Mouse (Mus musculus): ENCODE measurements around the gene Fam53b.

The Fam53b gene

DNA sequence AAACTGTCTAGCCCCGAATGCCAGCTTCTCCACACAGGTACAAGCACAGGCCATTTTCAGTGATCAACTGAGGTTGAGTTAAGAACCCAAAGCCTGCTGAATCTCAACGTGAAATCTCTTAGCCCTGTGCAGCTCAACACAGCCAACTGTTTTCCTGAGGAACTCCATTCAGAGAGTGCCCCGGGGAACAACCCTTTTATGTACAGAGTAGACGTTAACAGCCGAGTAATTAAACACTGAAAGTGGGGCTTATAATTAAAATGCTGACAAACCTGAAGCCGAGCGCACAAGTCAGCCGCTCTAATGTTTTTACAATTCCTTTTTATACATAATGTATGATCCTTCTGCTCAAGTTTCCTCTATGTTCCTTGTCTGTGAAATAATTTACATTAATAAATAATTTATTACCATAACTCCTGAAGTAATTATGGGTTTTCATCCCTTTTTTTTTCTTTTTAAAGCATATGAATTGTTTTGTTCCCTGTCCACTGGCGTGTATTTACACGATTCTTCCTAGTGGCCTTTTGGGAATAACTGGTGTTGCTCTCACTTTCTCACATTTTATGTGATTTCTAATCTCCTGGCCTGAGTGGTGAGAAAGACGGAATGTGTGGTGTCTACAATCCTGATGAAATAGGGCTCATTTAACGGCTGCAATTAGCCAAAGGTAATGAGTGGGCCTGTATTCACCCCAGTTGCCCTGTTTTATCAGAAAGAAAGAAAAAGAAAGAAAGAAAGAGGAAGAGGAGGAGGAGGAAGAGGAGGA is 46.3 kb downstream of the Fam53b start:
- DNase-seq (ENCODE audit: extremely low read depth, low read depth), result no peak

DNA sequence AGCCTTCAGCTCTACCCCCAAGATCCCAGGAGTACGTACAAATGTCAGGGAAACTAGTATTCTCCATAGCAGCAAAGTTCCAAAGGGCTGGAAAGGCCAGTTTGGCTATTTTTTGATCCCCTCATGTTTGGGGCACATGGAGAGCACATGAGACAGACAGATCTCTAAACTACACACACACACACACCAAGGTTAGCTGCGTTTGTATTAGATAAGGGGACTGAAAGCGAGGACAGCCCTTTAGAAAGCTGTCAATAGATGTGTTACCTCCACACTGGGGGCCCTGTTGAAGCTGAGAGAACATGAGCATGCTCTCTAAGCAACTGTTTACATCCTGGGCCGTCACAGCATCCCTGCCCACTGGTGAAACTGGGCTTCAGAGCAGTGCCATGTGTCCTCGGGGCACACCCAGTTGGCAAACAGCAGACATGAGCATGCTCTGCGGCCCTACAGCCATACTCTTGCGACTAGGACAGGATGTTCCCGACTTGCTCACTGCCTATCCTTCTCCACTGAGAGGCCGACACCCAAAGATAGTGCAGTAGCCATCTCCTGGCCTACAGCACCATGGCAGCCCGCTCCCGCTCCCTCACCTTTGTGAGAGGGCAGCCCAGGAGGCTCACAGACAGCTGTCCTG is 47.3 kb downstream of the Fam53b start:
- peak; percentile 6 for DNase-seq (ENCODE audit: extremely low read depth, low read depth)

- DNase-seq (ENCODE audit: extremely low read depth, low read depth), result peak; percentile 41
Measured at GRCm38 (mm10) chr7:132765629-132766186, 48.0 kb downstream of the Fam53b start.

DNA sequence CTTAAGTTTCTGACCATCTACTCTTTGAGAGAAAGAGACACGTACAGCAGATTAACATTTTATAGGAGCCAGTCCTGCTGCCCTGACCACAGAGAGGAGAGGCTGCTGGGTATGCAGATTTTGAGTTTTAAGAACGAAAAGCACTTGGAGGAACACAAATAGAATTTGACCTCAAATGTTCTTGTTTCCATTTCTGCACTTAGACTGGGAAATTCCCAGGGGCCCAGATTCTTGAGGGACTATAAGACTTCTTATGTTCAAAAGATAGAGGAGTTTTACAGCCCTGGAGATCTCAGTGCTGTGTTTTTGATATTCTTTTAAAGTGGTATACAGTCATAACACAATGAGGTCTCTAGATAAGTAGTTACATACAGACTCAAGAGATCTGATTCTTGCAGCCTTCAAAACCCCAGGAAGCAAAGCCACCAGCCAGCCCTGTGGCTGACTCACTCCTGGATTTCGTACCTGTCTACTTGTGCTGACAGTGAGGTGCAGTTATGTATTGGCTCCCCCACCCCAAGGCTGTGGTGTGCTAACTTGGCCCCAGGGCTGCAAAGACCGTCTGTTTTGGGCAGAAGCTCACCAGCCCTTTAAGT is 48.7 kb downstream of the Fam53b start:
- no peak for DNase-seq (ENCODE audit: extremely low read depth, low read depth)

GRCm38 (mm10) chr7:132764314-132764713 is 49.4 kb downstream of the Fam53b start:
- DNase-seq (ENCODE audit: extremely low read depth, low read depth), result no peak

- DNase-seq (ENCODE audit: extremely low read depth, low read depth), result no peak
Measured at GRCm38 (mm10) chr7:132763911-132764310, 49.8 kb downstream of the Fam53b start.

DNA sequence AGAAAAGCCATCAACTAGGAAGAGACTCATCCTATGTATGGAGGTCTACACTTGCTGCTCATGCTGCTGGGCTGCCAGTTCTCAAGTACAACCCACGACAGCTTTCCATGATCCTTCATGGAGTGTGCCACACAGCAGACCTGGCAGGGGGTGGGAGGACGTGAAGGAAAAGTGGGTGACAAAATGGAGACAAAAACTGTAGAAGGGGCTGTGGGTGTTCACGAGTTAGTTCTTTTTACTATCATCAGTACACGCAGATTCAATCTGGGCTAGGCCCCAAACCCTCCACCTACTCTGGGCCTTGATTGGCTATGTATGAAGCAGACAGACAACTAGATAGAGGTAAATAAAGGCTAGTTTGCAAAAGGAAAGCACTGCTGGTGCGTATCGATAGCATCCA is 50.3 kb downstream of the Fam53b start:
- DNase-seq (ENCODE audit: extremely low read depth, low read depth), result no peak

- no peak for DNase-seq (ENCODE audit: extremely low read depth, low read depth)
Measured at GRCm38 (mm10) chr7:132761409-132761808, 52.3 kb downstream of the Fam53b start.

GRCm38 (mm10) chr7:132760589-132761180 is 53.0 kb downstream of the Fam53b start:
- no peak for DNase-seq (ENCODE audit: extremely low read depth, low read depth)

- DNase-seq (ENCODE audit: extremely low read depth, low read depth), result no peak
Measured at GRCm38 (mm10) chr7:132759926-132760325, 53.8 kb downstream of the Fam53b start.

- no peak for DNase-seq (ENCODE audit: extremely low read depth, low read depth)
Measured at GRCm38 (mm10) chr7:132759405-132759891, 54.2 kb downstream of the Fam53b start.

GRCm38 (mm10) chr7:132758875-132759274 is 54.8 kb downstream of the Fam53b start:
- DNase-seq (ENCODE audit: extremely low read depth, low read depth), result no peak

GRCm38 (mm10) chr7:132756325-132756724 is 57.4 kb downstream of the Fam53b start:
- DNase-seq (ENCODE audit: extremely low read depth, low read depth), result no peak

- no peak for DNase-seq (ENCODE audit: extremely low read depth, low read depth)
Measured at GRCm38 (mm10) chr7:132754389-132754750, 59.3 kb downstream of the Fam53b start.

DNA sequence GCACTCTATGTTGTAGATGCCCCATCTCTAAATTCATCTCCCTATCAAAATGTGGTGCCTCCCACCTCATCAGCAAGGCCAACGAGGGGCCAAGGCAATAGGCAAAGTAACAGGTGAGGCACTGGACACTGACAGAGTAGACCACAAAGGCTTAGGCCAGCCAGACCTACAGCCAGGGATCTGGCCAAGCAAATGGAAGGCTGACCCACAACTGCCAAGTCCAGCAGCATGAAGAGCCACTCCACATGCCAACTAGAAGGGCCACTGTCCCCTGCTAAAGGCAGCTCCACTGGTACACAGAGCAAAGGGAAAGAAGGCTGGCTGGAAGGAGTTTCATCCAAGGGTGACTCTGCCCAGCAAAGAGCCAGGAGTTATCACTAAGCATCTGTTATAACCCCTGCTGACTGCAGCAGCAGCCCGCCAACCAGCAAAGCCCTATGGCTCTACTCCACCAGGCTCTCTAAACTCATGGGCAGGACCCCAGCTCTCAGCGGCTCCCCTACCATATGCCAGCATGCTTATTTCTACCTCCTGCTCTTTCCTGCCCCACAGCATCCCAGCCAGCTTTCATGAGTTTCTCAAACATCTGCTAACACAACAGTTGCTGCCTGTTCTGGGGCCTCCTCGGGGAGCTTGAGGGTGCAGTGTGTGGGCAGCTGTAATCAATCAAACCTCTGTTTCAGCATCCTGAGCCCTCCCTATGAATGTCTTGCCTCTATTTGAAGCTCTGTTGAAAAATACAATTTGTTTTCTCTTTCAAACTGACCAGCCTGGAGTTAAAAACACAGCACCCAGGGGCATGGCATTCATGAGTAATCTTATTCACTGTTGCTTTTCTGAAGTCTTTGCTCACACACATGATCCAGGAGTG is 59.9 kb downstream of the Fam53b start:
- no peak for DNase-seq (ENCODE audit: extremely low read depth, low read depth)

GRCm38 (mm10) chr7:132751716-132752115 is 62.0 kb downstream of the Fam53b start:
- DNase-seq (ENCODE audit: extremely low read depth, low read depth), result no peak

GRCm38 (mm10) chr7:132749504-132749903 is 64.2 kb downstream of the Fam53b start:
- no peak for DNase-seq (ENCODE audit: extremely low read depth, low read depth)

- no peak for DNase-seq (ENCODE audit: extremely low read depth, low read depth)
Measured at GRCm38 (mm10) chr7:132748076-132748769, 65.5 kb downstream of the Fam53b start.

GRCm38 (mm10) chr7:132747096-132747495 is 66.6 kb downstream of the Fam53b start:
- DNase-seq (ENCODE audit: extremely low read depth, low read depth), result no peak

DNA sequence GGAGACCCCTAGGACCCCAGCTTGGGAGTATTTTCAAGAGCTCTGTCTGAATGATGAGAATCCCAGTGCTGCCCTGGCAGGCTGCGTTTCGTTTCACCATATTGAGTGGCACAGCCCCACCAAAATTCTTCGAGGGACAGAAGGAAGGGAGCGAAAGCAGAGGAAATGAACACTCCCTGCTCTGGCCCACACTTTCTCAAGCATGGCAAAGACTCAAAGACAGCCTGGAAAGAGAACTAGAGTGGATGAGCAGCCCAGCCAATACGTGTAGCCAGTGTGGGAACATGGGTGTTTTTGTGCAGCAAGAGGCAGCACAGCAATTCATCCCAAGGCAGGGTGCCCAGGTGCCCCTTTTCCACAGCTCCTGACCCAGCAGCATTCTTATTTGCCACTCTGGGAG is 70.8 kb downstream of the Fam53b start:
- DNase-seq (ENCODE audit: extremely low read depth, low read depth), result no peak

Measured in MEL-GATA-1-ER (cell line).